Mouse (Mus musculus) 3134 (cell line): ENCODE measurements at regions not wholly inside any gene's neighbourhood (a gene's known extent, or its start where the extent isn't known, plus 50 kb on each side); places are given as distances from the start of the nearest gene placed in this dataset.

Source experiments
- DNase-seq: peaks from one replicate; pipeline ENCODE4 v3.0.0-alpha.2; 2011; ENCODE audit warnings: low spot score; ENCODE audit not compliant: insufficient read length; ENCODE audit errors: extremely low read depth

DNA sequence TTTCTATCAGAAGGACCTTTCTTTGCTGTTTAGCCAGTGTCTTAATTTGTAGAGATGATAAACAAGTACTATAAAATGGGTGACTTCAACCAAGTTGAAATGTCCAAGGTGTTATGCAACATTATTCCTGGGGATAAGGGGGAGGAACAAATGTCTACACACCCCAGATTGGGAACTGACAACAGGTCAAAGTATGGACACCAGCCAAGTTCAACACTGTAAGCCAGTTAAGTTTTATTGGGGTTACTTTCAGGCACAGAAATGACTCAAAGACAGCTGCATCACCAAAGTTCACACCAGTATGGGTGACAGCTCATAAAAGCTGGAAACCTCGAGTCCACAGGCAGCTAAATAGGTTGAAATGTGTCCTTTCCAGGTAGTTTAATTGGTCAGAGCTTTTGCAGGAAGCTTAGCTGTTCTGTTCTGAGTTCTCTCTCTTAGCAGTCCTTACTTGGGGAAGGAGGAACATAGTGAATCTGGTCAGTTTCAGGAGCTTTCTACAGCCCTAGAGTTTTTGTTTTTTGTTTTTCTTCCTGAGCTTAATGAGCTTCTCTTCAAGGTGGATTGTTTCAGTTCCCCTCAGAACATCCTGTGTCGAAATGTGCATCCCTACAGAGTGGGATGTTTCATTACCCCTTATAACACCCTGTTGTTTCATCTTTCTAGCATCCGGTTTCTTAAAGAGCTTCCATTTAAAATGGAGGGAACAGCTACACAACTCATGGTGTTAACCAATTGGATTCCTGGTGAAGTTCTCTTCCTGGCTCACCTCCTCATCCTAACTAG lies 279.2 kb upstream of the Cdyl start:
- DNase-seq = no peak

GRCm38 (mm10) chr13:35381641-35382040 lies 278.0 kb upstream of the Cdyl start:
- DNase-seq = no peak

DNA sequence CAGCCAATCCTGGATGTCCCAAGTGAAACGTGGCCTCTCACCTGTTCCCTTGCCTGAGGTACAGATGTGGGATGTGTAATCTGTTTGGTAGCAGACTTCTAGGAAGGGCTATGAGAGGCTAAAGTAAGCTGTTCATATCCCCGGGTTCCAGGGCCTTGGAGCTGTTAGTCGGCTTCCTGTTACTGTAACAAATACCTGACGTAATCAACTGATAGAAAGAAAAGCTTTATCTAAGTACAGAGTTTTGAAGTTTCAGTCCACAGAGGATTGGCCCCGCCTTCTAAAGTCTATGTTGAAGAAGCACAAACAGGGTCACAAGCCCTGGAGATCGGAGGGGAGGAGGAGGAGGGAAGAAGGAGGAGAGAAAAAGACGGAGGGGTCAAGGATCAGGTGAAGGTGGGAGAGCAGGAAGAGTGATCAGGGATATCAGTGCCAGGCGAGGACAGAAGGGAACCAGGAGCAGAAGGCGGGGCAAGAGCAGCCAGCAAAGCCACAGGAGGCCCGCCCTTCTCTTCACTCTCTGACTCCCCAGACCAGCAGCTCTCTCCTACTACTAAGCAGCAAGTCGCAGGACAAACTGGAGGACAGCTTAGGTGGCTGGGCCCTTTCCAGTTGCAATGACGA lies 276.5 kb upstream of the Cdyl start:
- DNase-seq = no peak

DNA sequence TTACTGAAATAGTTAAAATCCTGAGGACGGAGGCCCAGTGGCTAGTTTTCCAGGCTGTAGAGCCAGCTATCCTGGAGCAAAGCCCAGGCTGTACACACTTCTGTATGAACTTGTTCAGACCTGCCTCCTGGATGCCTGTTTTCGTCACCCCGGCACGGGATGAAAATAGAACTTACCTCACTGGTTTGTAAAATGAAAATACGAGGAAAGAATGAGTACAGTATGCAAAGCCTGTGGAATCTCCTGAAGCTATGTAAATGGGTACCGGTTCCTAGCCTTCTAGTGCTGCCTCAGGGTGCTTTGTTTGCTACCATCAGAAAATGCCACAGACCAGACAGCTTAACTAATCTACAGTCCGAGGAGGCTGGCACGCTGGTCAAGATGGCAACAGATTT lies 276.0 kb upstream of the Cdyl start:
- DNase-seq = peak; percentile 10

- no peak for DNase-seq
Observed at GRCm38 (mm10) chr13:35388380-35388779, 271.3 kb upstream of the Cdyl start.

- DNase-seq = no peak
Observed at GRCm38 (mm10) chr13:35389781-35390525, 269.7 kb upstream of the Cdyl start.

GRCm38 (mm10) chr13:35390526-35390880 lies 269.1 kb upstream of the Cdyl start:
- no peak for DNase-seq

DNA sequence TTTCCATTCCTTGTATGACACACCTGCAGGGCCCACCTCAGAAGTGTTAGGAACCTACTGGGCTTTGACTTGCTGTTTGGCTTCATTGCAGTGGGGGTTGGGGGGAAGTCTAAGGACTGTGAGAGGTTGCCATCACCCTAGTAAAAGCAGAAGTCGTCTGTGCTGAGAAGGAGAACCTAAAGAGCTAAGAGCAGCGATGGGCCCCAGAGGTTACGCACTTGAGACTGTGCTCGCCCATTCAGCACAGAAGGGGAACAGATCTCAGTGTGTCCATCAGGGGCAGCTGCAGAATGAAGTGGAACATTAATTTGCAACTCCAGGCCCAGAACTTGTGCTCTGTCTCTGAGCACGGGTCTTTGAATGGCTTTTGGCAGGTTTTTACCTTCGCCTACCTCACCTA lies 267.5 kb upstream of the Cdyl start:
- no peak for DNase-seq

GRCm38 (mm10) chr13:35395192-35395591 lies 264.4 kb upstream of the Cdyl start:
- DNase-seq = no peak

GRCm38 (mm10) chr13:35395630-35396029 lies 264.0 kb upstream of the Cdyl start:
- DNase-seq = peak; percentile 66

GRCm38 (mm10) chr13:35397166-35397565 lies 262.5 kb upstream of the Cdyl start:
- DNase-seq = no peak

GRCm38 (mm10) chr13:35398192-35398591 lies 261.4 kb upstream of the Cdyl start:
- no peak for DNase-seq

GRCm38 (mm10) chr13:35402856-35403255 lies 256.8 kb upstream of the Cdyl start:
- no peak for DNase-seq

- DNase-seq = no peak
Observed at GRCm38 (mm10) chr13:35404428-35404827, 255.2 kb upstream of the Cdyl start.

DNA sequence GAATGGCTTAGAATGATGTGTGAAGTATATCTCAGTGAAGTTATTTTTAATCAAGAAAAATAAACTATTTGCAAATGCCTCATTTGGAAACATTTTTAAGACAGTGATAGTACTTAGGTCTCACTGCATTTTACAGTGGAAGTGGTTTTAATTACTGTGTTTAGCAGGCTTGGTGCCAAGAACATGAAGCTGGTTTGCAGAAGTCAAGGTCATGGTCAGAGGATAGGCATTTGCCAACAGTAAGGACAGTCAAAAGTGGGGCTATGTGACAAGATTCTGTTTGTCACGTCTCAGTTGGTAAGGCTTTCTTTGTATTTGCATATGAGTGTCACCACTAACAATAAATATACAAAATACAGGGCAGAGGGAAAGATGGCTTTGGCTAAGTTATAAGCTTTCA lies 254.2 kb upstream of the Cdyl start:
- no peak for DNase-seq

DNA sequence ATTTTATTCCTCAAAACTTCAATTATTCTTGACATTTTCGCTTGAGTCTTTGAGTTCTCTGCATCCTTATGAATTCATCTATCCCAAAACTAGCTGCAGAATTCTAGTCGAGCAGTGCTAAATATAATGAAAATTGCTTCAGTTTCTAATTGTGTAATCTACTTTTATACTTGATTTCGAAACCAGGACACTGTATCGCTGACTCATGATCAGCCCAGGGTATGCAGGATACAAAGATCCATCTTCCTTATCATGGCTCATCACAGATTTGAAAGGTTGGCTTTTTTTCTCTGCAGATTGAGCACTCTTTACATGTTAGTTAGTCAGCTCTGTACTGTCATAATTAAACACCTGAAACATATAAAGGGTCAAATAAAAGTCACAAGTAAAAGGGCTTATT lies 242.1 kb upstream of the Cdyl start:
- DNase-seq = no peak

GRCm38 (mm10) chr13:35420076-35420475 lies 239.6 kb upstream of the Cdyl start:
- DNase-seq = no peak

DNA sequence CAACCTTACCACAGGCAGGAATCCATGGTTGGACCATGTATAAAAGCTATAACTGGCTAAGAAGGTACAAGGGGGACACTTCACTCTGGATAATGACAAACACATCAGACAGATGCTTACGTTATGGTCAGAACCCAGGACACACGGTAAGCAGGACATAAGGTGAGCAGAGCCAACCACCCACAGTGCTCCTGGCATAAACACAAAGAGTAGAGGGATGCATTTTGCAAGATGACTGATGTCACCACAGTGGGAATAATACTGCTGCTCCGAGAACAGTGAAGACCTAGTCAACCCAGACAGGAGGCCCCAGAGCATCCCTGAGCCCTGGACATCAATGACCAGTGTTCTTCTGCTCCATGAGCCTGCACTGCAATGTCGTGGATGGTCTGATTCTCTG lies 233.6 kb upstream of the Cdyl start:
- no peak for DNase-seq

- no peak for DNase-seq
Observed at GRCm38 (mm10) chr13:35435173-35435572, 224.5 kb upstream of the Cdyl start.

GRCm38 (mm10) chr13:35447661-35448060 lies 212.0 kb upstream of the Cdyl start:
- DNase-seq = no peak

DNA sequence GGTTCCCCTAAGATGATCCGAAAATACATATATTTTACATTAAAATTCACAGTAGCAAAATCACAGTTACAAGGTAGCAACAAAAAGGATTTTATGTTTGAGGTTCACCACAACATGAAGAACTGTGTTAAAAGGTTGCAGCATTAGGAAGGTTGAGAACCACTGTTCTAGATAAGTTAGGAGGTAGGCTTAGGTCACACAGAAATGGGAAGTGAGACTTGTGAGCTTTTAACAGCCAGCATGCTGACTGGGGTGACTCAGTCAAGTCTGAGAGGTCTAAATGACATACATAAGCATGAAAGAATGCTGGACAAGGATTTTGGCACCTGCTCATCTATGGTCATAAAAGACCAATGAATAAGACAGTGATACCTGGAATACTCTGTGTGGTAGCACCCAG lies 207.2 kb upstream of the Cdyl start:
- DNase-seq = no peak
